7 mouse cellular contexts compared by ENCODE assay signal in genomic region chr19:34193683-34194082, GRCm38 (mm10). TPM values are rescaled to one million over a fixed set of nuclear protein-coding genes. Genes with fewer than 3 reads are reported as not detected.
DNase-seq lines count a peak whose midpoint lies in the region; ATAC-seq and TF ChIP-seq lines count a peak whose summit lies in the region.

No protein-coding gene starts in this region.

- H3K27ac ChIP-seq in forebrain, embryonic 14.5 days (ENCODE audit: low read depth, low read length): no peak overlapping the region
- no peak overlapping the region for H3K27ac ChIP-seq in limb, embryonic 11.5 days (replicated peaks; ENCODE audit: low read depth, low read length)
- H3K27ac ChIP-seq in neural tube, embryonic 14.5 days (ENCODE audit: low read depth, low read length): no peak overlapping the region

- intact Hi-C loops in gastrocnemius, postnatal 14 days (cut with DNase I; ENCODE audit: low total_unique reads): no loop called here

- DNase-seq in lung, adult 2 months: no peak
- DNase-seq in lung, postnatal 25 days (ENCODE audit: low spot score): no peak
- no peak for DNase-seq in forebrain, embryonic 14.5 days (ENCODE audit: low spot score)
- no peak for DNase-seq in limb, embryonic 11.5 days (ENCODE audit: low spot score)
- DNase-seq in gastrocnemius, postnatal 14 days: no peak
- no peak for DNase-seq in thymus, postnatal 25 days

- peak overlapping the region; percentile 97 for H3K4me2 ChIP-seq in forebrain, embryonic 14.5 days (ENCODE audit: low read length)
- peak overlapping the region; percentile 87 for H3K4me2 ChIP-seq in limb, embryonic 11.5 days (ENCODE audit: low read depth, severe bottlenecking)
- H3K4me2 ChIP-seq in neural tube, embryonic 14.5 days (ENCODE audit: low read depth, low read length): peak overlapping the region; percentile 91

- H3K4me1 ChIP-seq in lung, adult 2 months (ENCODE audit: control insufficient read depth, insufficient read depth, low read length): peaks cover 2% of the 10 kb centered on the region
- H3K4me1 ChIP-seq in forebrain, embryonic 14.5 days (ENCODE audit: control insufficient read depth, insufficient read depth, low read length): peaks cover 3% of the 10 kb centered on the region; the same call in 1 of the 2 replicates
- H3K4me1 ChIP-seq in limb, embryonic 11.5 days (ENCODE audit: control insufficient read depth, insufficient read depth, low read length): peaks cover 15% of the 10 kb centered on the region; the same call in 1 of the 2 replicates
- no peaks in the 10 kb centered on the region for H3K4me1 ChIP-seq in neural tube, embryonic 14.5 days (ENCODE audit: control insufficient read depth, insufficient read depth, low read length)

- TF ChIP-seq POLR2A in lung, adult 2 months (IDR thresholded peaks at IDR 0.05; ENCODE audit: borderline replicate concordance, extremely low read depth, low read depth, low read length): no peak

- H3K36me3 ChIP-seq in forebrain, embryonic 14.5 days (ENCODE audit: control insufficient read depth, insufficient read depth, low read length): no peaks in the 10 kb centered on the region
- no peaks in the 10 kb centered on the region for H3K36me3 ChIP-seq in limb, embryonic 11.5 days (ENCODE audit: control insufficient read depth, insufficient read depth, low read length)
- H3K36me3 ChIP-seq in neural tube, embryonic 14.5 days (ENCODE audit: control insufficient read depth, insufficient read depth, low read length): no peaks in the 10 kb centered on the region

- WGBS in lung, adult 2 months: 64% methylated on average over 9 of the region's 9 CpGs
- WGBS in forebrain, embryonic 14.5 days: 65% methylated on average over 9 of the region's 9 CpGs
- WGBS in limb, embryonic 11.5 days: 38% methylated on average over 9 of the region's 9 CpGs
- 66% methylated on average over 9 of the region's 9 CpGs for whole genome bisulfite sequencing in neural tube, embryonic 14.5 days

- no peak for ATAC-seq in forebrain, embryonic 14.5 days
- no peak for ATAC-seq in limb, embryonic 11.5 days (ENCODE audit: insufficient number of reproducible peaks, low FRiP score, low TSS enrichment, low read depth)
- ATAC-seq in neural tube, embryonic 14.5 days (ENCODE audit: low read depth): no peak

- H3K9ac ChIP-seq in forebrain, embryonic 14.5 days (ENCODE audit: low read length): no peak overlapping the region
- H3K9ac ChIP-seq in limb, embryonic 11.5 days (ENCODE audit: low read length): no peak overlapping the region
- no peak overlapping the region for H3K9ac ChIP-seq in neural tube, embryonic 14.5 days (replicated peaks; ENCODE audit: low read depth, low read length)

- H3K9me3 ChIP-seq in forebrain, embryonic 14.5 days (replicated peaks; ENCODE audit: control insufficient read depth, low read length): no peaks in the 10 kb centered on the region
- H3K9me3 ChIP-seq in limb, embryonic 11.5 days (ENCODE audit: control insufficient read depth, low read length): no peaks in the 10 kb centered on the region
- no peaks in the 10 kb centered on the region for H3K9me3 ChIP-seq in neural tube, embryonic 14.5 days (ENCODE audit: control insufficient read depth, low read length)

- peak overlapping the region; percentile 81 for H3K4me3 ChIP-seq in lung, adult 2 months (replicated peaks; ENCODE audit: extremely low read depth, low read depth, low read length)
- 0 out of 2 replicates have a peak overlapping the region, but pooled peaks have one; percentile 66 for H3K4me3 ChIP-seq in forebrain, embryonic 14.5 days (ENCODE audit: low read depth, low read length)
- peak overlapping the region; percentile 67; the same call in 1 of the 2 replicates for H3K4me3 ChIP-seq in limb, embryonic 11.5 days (ENCODE audit: low read depth, low read length)
- peak overlapping the region; percentile 72 for H3K4me3 ChIP-seq in neural tube, embryonic 14.5 days (ENCODE audit: low read depth, low read length)

- H3K27me3 ChIP-seq in forebrain, embryonic 14.5 days (replicated peaks; ENCODE audit: control insufficient read depth, insufficient read depth, low read length): no peaks in the 10 kb centered on the region
- H3K27me3 ChIP-seq in limb, embryonic 11.5 days (ENCODE audit: control insufficient read depth, insufficient read depth, low read length): no peaks in the 10 kb centered on the region
- H3K27me3 ChIP-seq in neural tube, embryonic 14.5 days (ENCODE audit: control insufficient read depth, insufficient read depth, low read length): no peaks in the 10 kb centered on the region

- TF ChIP-seq CTCF in lung, adult 2 months (IDR thresholded peaks at IDR 0.05; ENCODE audit: insufficient read depth, low read length): no peak

RNA-seq across cellular contexts. Expression of gene Stambpl1, which starts 1.7 kb away (rescaled TPM):
- polyA plus RNA-seq in lung, adult 2 months (2012; rRNA removed): 5.1 and 7.4 TPM in 2 replicates
- 5.6 and 9.1 TPM in 2 replicates for polyA plus RNA-seq in forebrain, embryonic 14.5 days (2014; fragmentation: Nextera tagmentation; extraction: Ambion mirVana)
- 11.9 and 12.0 TPM in 2 replicates for polyA plus RNA-seq in limb, embryonic 11.5 days (2014; fragmentation: Nextera tagmentation; extraction: Ambion mirVana)
- 20.7 and 25.7 TPM in 2 replicates for polyA plus RNA-seq in neural tube, embryonic 14.5 days (2014; fragmentation: Nextera tagmentation; extraction: Ambion mirVana)
- 1 to 10 TPM; 1.4 to 1.7 TPM for total RNA-seq in gastrocnemius, postnatal 14 days (2021)

RNA-seq across cellular contexts. Expression of gene Ankrd22, which starts 27.8 kb away (rescaled TPM):
- 1.6 TPM in 1 of 2 replicates, not detected in the other for polyA plus RNA-seq in lung, adult 2 months (2012; rRNA removed)
- not detected in 2 replicates for polyA plus RNA-seq in forebrain, embryonic 14.5 days (2014; fragmentation: Nextera tagmentation; extraction: Ambion mirVana)
- 0.16 TPM in 1 of 2 replicates, not detected in the other for polyA plus RNA-seq in limb, embryonic 11.5 days (2014; fragmentation: Nextera tagmentation; extraction: Ambion mirVana)
- not detected in 2 replicates for polyA plus RNA-seq in neural tube, embryonic 14.5 days (2014; fragmentation: Nextera tagmentation; extraction: Ambion mirVana)
- total RNA-seq in gastrocnemius, postnatal 14 days (2021): not detected
